Comparison of ENCODE assay signal across 10 mouse cellular contexts in the genomic region with DNA sequence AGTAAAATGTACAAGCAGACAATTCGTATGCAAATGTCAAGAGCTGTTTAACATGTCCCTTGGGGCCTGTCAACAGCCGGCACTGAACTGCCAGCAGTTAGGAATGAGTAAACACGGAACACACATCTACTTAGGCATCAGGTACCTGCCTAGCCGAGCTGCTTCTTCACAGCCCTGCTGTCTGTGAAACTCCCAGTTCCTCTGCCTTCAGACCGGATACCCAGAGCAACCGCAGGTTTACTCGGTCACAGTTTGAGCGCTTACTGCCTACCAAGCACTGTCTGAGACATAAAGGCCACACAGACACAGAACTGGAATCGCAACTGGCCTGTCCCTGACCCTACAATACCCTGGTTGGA.
A peak's percentile ranks its signal among the peaks of the same experiment; 100 is the strongest.
DNase-seq lines count a peak whose midpoint lies in the region; ATAC-seq and TF ChIP-seq lines count a peak whose summit lies in the region.
"Had no signal": no experiment of that assay in that cellular context is flagged by ENCODE, and none has a peak within 500 bp of the region (broad histone marks: within the 10 kb centered on the region; RNA-seq: fewer than 3 reads in every experiment).

No protein-coding gene starts in this region.

- no peaks in the 10 kb centered on the region for H3K9me3 ChIP-seq in forebrain, embryonic 12.5 days
- no peaks in the 10 kb centered on the region for H3K9me3 ChIP-seq in forebrain, postnatal 0 days (ENCODE audit: low read length)
- H3K9me3 ChIP-seq in liver, embryonic 11.5 days (ENCODE audit: control insufficient read depth, low read length) = no peaks in the 10 kb centered on the region
- no peaks in the 10 kb centered on the region for H3K9me3 ChIP-seq in limb, embryonic 15.5 days

- no peak for DNase-seq in forebrain, postnatal 0 days
- DNase-seq in liver, adult 2 months (ENCODE audit: extremely low read depth, low read depth, low spot score) = no peak
- DNase-seq in liver, embryonic 11.5 days (ENCODE audit: low spot score) = no peak
- DNase-seq in brain, embryonic 14.5 days (ENCODE audit: low read depth) = peak; percentile 75
- DNase-seq in urinary bladder, adult 2 months (ENCODE audit: low spot score) = no peak
- no peak for DNase-seq in adipocyte (ENCODE audit: low spot score)
- DNase-seq: cerebellum, adult 2 months; spleen, adult 18-20 months had no signal

- 0 out of 2 replicates have a peak, but pooled peaks cover 3% of the 10 kb centered on the region for H3K27me3 ChIP-seq in forebrain, embryonic 12.5 days
- peaks cover 4% of the 10 kb centered on the region; the same call in 1 of the 2 replicates for H3K27me3 ChIP-seq in forebrain, postnatal 0 days (ENCODE audit: insufficient read depth, low read length)
- no peaks in the 10 kb centered on the region for H3K27me3 ChIP-seq in liver, adult 2 months (ENCODE audit: control insufficient read depth, insufficient read depth, low read length)
- H3K27me3 ChIP-seq in liver, embryonic 11.5 days (replicated peaks; ENCODE audit: control insufficient read depth, insufficient read depth, low read length) = no peaks in the 10 kb centered on the region
- no peaks in the 10 kb centered on the region for H3K27me3 ChIP-seq in limb, embryonic 15.5 days

- H3K36me3 ChIP-seq in forebrain, embryonic 12.5 days (replicated peaks) = no peaks in the 10 kb centered on the region
- H3K36me3 ChIP-seq in forebrain, postnatal 0 days (ENCODE audit: insufficient read depth) = no peaks in the 10 kb centered on the region
- no peaks in the 10 kb centered on the region for H3K36me3 ChIP-seq in liver, adult 2 months (ENCODE audit: control insufficient read depth, insufficient read depth, low read length)
- H3K36me3 ChIP-seq in liver, embryonic 11.5 days (ENCODE audit: control insufficient read depth, insufficient read depth, low read length) = no peaks in the 10 kb centered on the region
- H3K36me3 ChIP-seq in limb, embryonic 15.5 days = no peaks in the 10 kb centered on the region

- peak overlapping the region; percentile 50; the same call in 1 of the 2 replicates for H3K27ac ChIP-seq in forebrain, embryonic 12.5 days
- no peak overlapping the region for H3K27ac ChIP-seq in forebrain, postnatal 0 days (ENCODE audit: low read depth, low read length)
- H3K27ac ChIP-seq in liver, adult 2 months (replicated peaks; ENCODE audit: insufficient read depth, low read depth, low read length) = peak overlapping the region; percentile 4; the same call in 1 of the 2 replicates
- H3K27ac ChIP-seq in liver, embryonic 11.5 days (ENCODE audit: low read depth, low read length) = no peak overlapping the region
- peak overlapping the region; percentile 81 for H3K27ac ChIP-seq in limb, embryonic 15.5 days

- no peaks in the 10 kb centered on the region for H3K79me2 ChIP-seq in liver, adult 2 months (ENCODE audit: control insufficient read depth, insufficient read depth, low read length)

- no peak overlapping the region for H3K4me2 ChIP-seq in forebrain, embryonic 12.5 days
- H3K4me2 ChIP-seq in forebrain, postnatal 0 days (ENCODE audit: low read depth) = no peak overlapping the region
- no peak overlapping the region for H3K4me2 ChIP-seq in liver, embryonic 11.5 days
- no peak overlapping the region for H3K4me2 ChIP-seq in limb, embryonic 15.5 days

- TF ChIP-seq CTCF in forebrain, postnatal 0 days (IDR thresholded peaks at IDR 0.05; ENCODE audit: low read depth) = no peak
- TF ChIP-seq CTCF in liver, adult 2 months (IDR thresholded peaks at IDR 0.05; ENCODE audit: low read depth, low read length) = no peak
- TF ChIP-seq CTCF in brain, embryonic 14.5 days (IDR thresholded peaks at IDR 0.05; ENCODE audit: borderline replicate concordance, extremely low read depth, insufficient read depth, insufficient read length) = no peak

- TF ChIP-seq POLR2A in liver, adult 2 months (IDR thresholded peaks at IDR 0.05; ENCODE audit: extremely low read depth, insufficient read depth, low read length) = no peak
- no peak for TF ChIP-seq POLR2A in brain, embryonic 14.5 days (IDR thresholded peaks at IDR 0.05; ENCODE audit: borderline replicate concordance, extremely low read depth, insufficient read depth, insufficient read length, poor library complexity, severe bottlenecking)

- peaks cover 22% of the 10 kb centered on the region for H3K4me1 ChIP-seq in forebrain, embryonic 12.5 days
- H3K4me1 ChIP-seq in forebrain, postnatal 0 days (ENCODE audit: insufficient read depth) = no peaks in the 10 kb centered on the region
- peaks cover 3% of the 10 kb centered on the region; the same call in 1 of the 2 replicates for H3K4me1 ChIP-seq in liver, adult 2 months (ENCODE audit: control insufficient read depth, insufficient read depth, low read length)
- peaks cover 16% of the 10 kb centered on the region for H3K4me1 ChIP-seq in liver, embryonic 11.5 days (replicated peaks; ENCODE audit: control insufficient read depth, insufficient read depth, low read length)
- H3K4me1 ChIP-seq in limb, embryonic 15.5 days = peaks cover 40% of the 10 kb centered on the region

- 65% methylated on average over 9 of the region's 9 CpGs for WGBS in forebrain, embryonic 12.5 days
- 50% methylated on average over 9 of the region's 9 CpGs for WGBS in forebrain, postnatal 0 days
- 75% methylated on average over 9 of the region's 9 CpGs for WGBS in liver, adult 2 months
- 59% methylated on average over 9 of the region's 9 CpGs for WGBS in liver, embryonic 11.5 days
- 51% methylated on average over 9 of the region's 9 CpGs for WGBS in limb, embryonic 15.5 days

- no peak overlapping the region for H3K9ac ChIP-seq in forebrain, embryonic 12.5 days
- H3K9ac ChIP-seq in forebrain, postnatal 0 days = no peak overlapping the region
- H3K9ac ChIP-seq in liver, adult 2 months (ENCODE audit: low read depth, low read length) = no peak overlapping the region
- no peak overlapping the region for H3K9ac ChIP-seq in liver, embryonic 11.5 days (ENCODE audit: low read depth, low read length)
- no peak overlapping the region for H3K9ac ChIP-seq in limb, embryonic 15.5 days

- ATAC-seq in forebrain, embryonic 12.5 days (ENCODE audit: low FRiP score) = no peak
- ATAC-seq in forebrain, postnatal 0 days = no peak
- no peak for ATAC-seq in liver, embryonic 11.5 days (replicated peaks; ENCODE audit: low FRiP score)
- ATAC-seq in limb, embryonic 15.5 days (ENCODE audit: insufficient number of reproducible peaks, low FRiP score, low TSS enrichment, low read depth) = no peak

- no peak overlapping the region for H3K4me3 ChIP-seq in forebrain, embryonic 12.5 days (replicated peaks)
- H3K4me3 ChIP-seq in forebrain, postnatal 0 days (ENCODE audit: low read depth, low read length) = no peak overlapping the region
- no peak overlapping the region for H3K4me3 ChIP-seq in liver, adult 2 months (ENCODE audit: insufficient read depth, low read depth, low read length)
- no peak overlapping the region for H3K4me3 ChIP-seq in liver, embryonic 11.5 days (ENCODE audit: low read depth, low read length)
- no peak overlapping the region for H3K4me3 ChIP-seq in limb, embryonic 15.5 days

Comparison
In these comparisons a context has a peak if more than half of its experiments do, and no peak if none do; other contexts are left out.
1. H3K27ac ChIP-seq: peak in forebrain, embryonic 12.5 days (single experiment), liver, adult 2 months (single experiment) and limb, embryonic 15.5 days (single experiment); none in forebrain, postnatal 0 days (single experiment) and liver, embryonic 11.5 days (single experiment).